Mouse (Mus musculus) C2C12 (cell line): ENCODE measurements at regions not wholly inside any gene's neighbourhood (a gene's known extent, or its start where the extent isn't known, plus 50 kb on each side); places are given as distances from the start of the nearest gene placed in this dataset.

Source experiments
- CEBPB ChIP-seq: IDR thresholded peaks from one replicate; pipeline ENCODE4 v1.6.1; 2011; ENCODE audit warnings: low read depth, mild to moderate bottlenecking, control low read depth, moderate library complexity
- CTCF ChIP-seq: IDR thresholded peaks from one replicate; pipeline ENCODE4 v1.5.1; 2011; ENCODE audit not compliant: control insufficient read depth, insufficient read depth, insufficient read length
- MAX ChIP-seq: IDR thresholded peaks from one replicate; pipeline ENCODE4 v1.6.1; 2011; ENCODE audit warnings: mild to moderate bottlenecking, control low read depth
- MYOD1 ChIP-seq: IDR thresholded peaks from one replicate; pipeline ENCODE4 v1.6.1; 2011; ENCODE audit warnings: low read depth; ENCODE audit not compliant: control insufficient read depth, insufficient read length
- MYOG ChIP-seq: IDR thresholded peaks from one replicate; pipeline ENCODE4 v1.6.1; 2011; ENCODE audit not compliant: control insufficient read depth, insufficient read length; ENCODE audit errors: extremely low read depth
- USF1 ChIP-seq: IDR thresholded peaks from one replicate; pipeline ENCODE4 v1.6.1; 2011; ENCODE audit warnings: low read depth, mild to moderate bottlenecking, control low read depth, moderate library complexity

GRCm38 (mm10) chr9:35342436-35342835, 74.8 kb downstream of the Rpusd4 start:
- TF ChIP-seq CTCF (no peak), CEBPB (no peak), MYOD1 (peak; percentile 3), MAX (no peak), MYOG (no peak), USF1 (no peak)
